Mouse (Mus musculus) heart, postnatal 0 days (tissue): ENCODE measurements around the gene Chrnb4.

ENCODE experiments used
- CTCF ChIP-seq: IDR thresholded peaks from 2 replicates; pipeline ENCODE4 v1.5.1; 2016; ENCODE audit warnings: antibody characterized with exemption, control low read depth, low read depth
- EP300 ChIP-seq: IDR thresholded peaks from 2 replicates; pipeline ENCODE4 v1.6.1; 2016; ENCODE audit warnings: antibody characterized with exemption, low read depth

- no peak for TF ChIP-seq EP300
- TF ChIP-seq CTCF: no peak
Measured at GRCm38 (mm10) chr9:54982401-54982800, 66.2 kb downstream of the Chrnb4 start.
